In genomic region chr9:100415328-100415979, GRCm38 (mm10) we compare ENCODE assay signal across 8 mouse cellular contexts.
A peak's percentile ranks its signal among the peaks of the same experiment; 100 is the strongest.
DNase-seq lines count a peak whose midpoint lies in the region; ATAC-seq and TF ChIP-seq lines count a peak whose summit lies in the region.

No protein-coding gene starts in this region.

- no peaks in the 10 kb centered on the region for H3K27me3 ChIP-seq in midbrain, embryonic 11.5 days (ENCODE audit: control insufficient read depth, insufficient read depth, low read length)
- no peaks in the 10 kb centered on the region for H3K27me3 ChIP-seq in midbrain, embryonic 10.5 days (ENCODE audit: low read depth, poor library complexity, severe bottlenecking)
- no peaks in the 10 kb centered on the region for H3K27me3 ChIP-seq in forebrain, embryonic 15.5 days
- no peaks in the 10 kb centered on the region for H3K27me3 ChIP-seq in kidney, postnatal 0 days (ENCODE audit: insufficient read depth, low read length)
- H3K27me3 ChIP-seq in stomach, postnatal 0 days (ENCODE audit: control insufficient read depth, insufficient read depth, low read length): no peaks in the 10 kb centered on the region

- no peak overlapping the region for H3K27ac ChIP-seq in midbrain, embryonic 11.5 days (ENCODE audit: low read depth, low read length)
- no peak overlapping the region for H3K27ac ChIP-seq in midbrain, embryonic 10.5 days (replicated peaks)
- H3K27ac ChIP-seq in forebrain, embryonic 15.5 days (replicated peaks): no peak overlapping the region
- no peak overlapping the region for H3K27ac ChIP-seq in kidney, postnatal 0 days
- no peak overlapping the region for H3K27ac ChIP-seq in stomach, postnatal 0 days (replicated peaks)

- no peak overlapping the region for H3K4me3 ChIP-seq in midbrain, embryonic 11.5 days (ENCODE audit: low read depth, low read length)
- H3K4me3 ChIP-seq in midbrain, embryonic 10.5 days: no peak overlapping the region
- no peak overlapping the region for H3K4me3 ChIP-seq in forebrain, embryonic 15.5 days
- no peak overlapping the region for H3K4me3 ChIP-seq in kidney, postnatal 0 days (replicated peaks; ENCODE audit: low read depth, low read length)
- H3K4me3 ChIP-seq in lung, adult 2 months (replicated peaks; ENCODE audit: extremely low read depth, low read depth, low read length): no peak overlapping the region
- no peak overlapping the region for H3K4me3 ChIP-seq in stomach, postnatal 0 days (ENCODE audit: low read depth, low read length)

- no peaks in the 10 kb centered on the region for H3K36me3 ChIP-seq in midbrain, embryonic 11.5 days (ENCODE audit: control insufficient read depth, insufficient read depth, low read length)
- no peaks in the 10 kb centered on the region for H3K36me3 ChIP-seq in midbrain, embryonic 10.5 days
- H3K36me3 ChIP-seq in forebrain, embryonic 15.5 days: no peaks in the 10 kb centered on the region
- no peaks in the 10 kb centered on the region for H3K36me3 ChIP-seq in kidney, postnatal 0 days (ENCODE audit: insufficient read depth, low read length)
- no peaks in the 10 kb centered on the region for H3K36me3 ChIP-seq in stomach, postnatal 0 days (ENCODE audit: control insufficient read depth, insufficient read depth, low read length)

- peaks cover 6% of the 10 kb centered on the region for H3K4me1 ChIP-seq in midbrain, embryonic 11.5 days (ENCODE audit: control insufficient read depth, insufficient read depth, low read length)
- peaks cover 15% of the 10 kb centered on the region for H3K4me1 ChIP-seq in midbrain, embryonic 10.5 days
- H3K4me1 ChIP-seq in forebrain, embryonic 15.5 days: peaks cover 24% of the 10 kb centered on the region
- H3K4me1 ChIP-seq in kidney, postnatal 0 days (replicated peaks; ENCODE audit: insufficient read depth, low read length): no peaks in the 10 kb centered on the region
- H3K4me1 ChIP-seq in lung, adult 2 months (ENCODE audit: control insufficient read depth, insufficient read depth, low read length): no peaks in the 10 kb centered on the region
- no peaks in the 10 kb centered on the region for H3K4me1 ChIP-seq in stomach, postnatal 0 days (replicated peaks; ENCODE audit: control insufficient read depth, insufficient read depth)

- 63% methylated on average over 7 of the region's 7 CpGs for WGBS in midbrain, embryonic 11.5 days
- 86% methylated on average over 7 of the region's 7 CpGs for WGBS in midbrain, embryonic 10.5 days
- WGBS in forebrain, embryonic 15.5 days: 9% methylated on average over 7 of the region's 7 CpGs
- WGBS in kidney, postnatal 0 days: 33% methylated on average over 7 of the region's 7 CpGs
- WGBS in lung, adult 2 months: 30% methylated on average over 7 of the region's 7 CpGs
- WGBS in stomach, postnatal 0 days: 48% methylated on average over 7 of the region's 7 CpGs

- H3K9me3 ChIP-seq in midbrain, embryonic 11.5 days (ENCODE audit: control insufficient read depth, low read length): no peaks in the 10 kb centered on the region
- H3K9me3 ChIP-seq in midbrain, embryonic 10.5 days (replicated peaks): no peaks in the 10 kb centered on the region
- no peaks in the 10 kb centered on the region for H3K9me3 ChIP-seq in forebrain, embryonic 15.5 days
- no peaks in the 10 kb centered on the region for H3K9me3 ChIP-seq in kidney, postnatal 0 days (replicated peaks; ENCODE audit: low read length)
- H3K9me3 ChIP-seq in stomach, postnatal 0 days (ENCODE audit: control insufficient read depth, low read length): no peaks in the 10 kb centered on the region

- peak; percentile 55; the same call in 1 of the 2 replicates for ATAC-seq in midbrain, embryonic 11.5 days (ENCODE audit: low FRiP score)
- ATAC-seq in forebrain, embryonic 15.5 days (replicated peaks): peak; percentile 93
- no peak for ATAC-seq in kidney, postnatal 0 days (replicated peaks; ENCODE audit: low FRiP score, low read depth)
- no peak for ATAC-seq in stomach, postnatal 0 days (ENCODE audit: low FRiP score, low TSS enrichment)

- no peak for TF ChIP-seq CTCF in kidney, postnatal 0 days (IDR thresholded peaks at IDR 0.05; ENCODE audit: low read depth)
- TF ChIP-seq CTCF in lung, adult 2 months (IDR thresholded peaks at IDR 0.05; ENCODE audit: insufficient read depth, low read length): no peak
- TF ChIP-seq CTCF in stomach, postnatal 0 days (IDR thresholded peaks at IDR 0.05; ENCODE audit: low read depth): no peak

- no peak for DNase-seq in midbrain, embryonic 11.5 days (ENCODE audit: low spot score, missing footprints)
- DNase-seq in midbrain, embryonic 10.5 days (ENCODE audit: low spot score): no peak
- peak; percentile 54 for DNase-seq in kidney, postnatal 0 days (ENCODE audit: low spot score)
- peak; percentile 13 for DNase-seq in lung, adult 2 months
- peak; percentile 17 for DNase-seq in stomach, postnatal 0 days (ENCODE audit: low spot score)
- DNase-seq in gastrocnemius, adult 8-10 months (ENCODE audit: low spot score in 2 of 2): no peak
- DNase-seq in heart, adult 9 months (ENCODE audit: low spot score in 2 of 2): no peak

- no peak overlapping the region for H3K4me2 ChIP-seq in midbrain, embryonic 11.5 days
- H3K4me2 ChIP-seq in forebrain, embryonic 15.5 days (replicated peaks): no peak overlapping the region
- H3K4me2 ChIP-seq in kidney, postnatal 0 days (ENCODE audit: low read length): no peak overlapping the region
- no peak overlapping the region for H3K4me2 ChIP-seq in stomach, postnatal 0 days (replicated peaks; ENCODE audit: low read depth)

- H3K9ac ChIP-seq in midbrain, embryonic 11.5 days (ENCODE audit: low read length): no peak overlapping the region
- H3K9ac ChIP-seq in forebrain, embryonic 15.5 days (replicated peaks): no peak overlapping the region
- H3K9ac ChIP-seq in kidney, postnatal 0 days (ENCODE audit: low read depth, low read length): no peak overlapping the region
- H3K9ac ChIP-seq in stomach, postnatal 0 days (ENCODE audit: low read length): no peak overlapping the region

- no peak for TF ChIP-seq EP300 in stomach, postnatal 0 days (optimal IDR thresholded peaks at IDR 0.05)

- no peak for TF ChIP-seq POLR2A in lung, adult 2 months (IDR thresholded peaks at IDR 0.05; ENCODE audit: borderline replicate concordance, extremely low read depth, low read depth, low read length)

Comparison
In these comparisons a context has a peak if more than half of its experiments do, and no peak if none do; other contexts are left out.
1. ATAC-seq: peak in midbrain, embryonic 11.5 days (single experiment) and forebrain, embryonic 15.5 days (single experiment); none in kidney, postnatal 0 days (single experiment) and stomach, postnatal 0 days (single experiment).
2. DNase-seq: peak in kidney, postnatal 0 days (single experiment), lung, adult 2 months (single experiment) and stomach, postnatal 0 days (single experiment); none in midbrain, embryonic 11.5 days (single experiment), midbrain, embryonic 10.5 days (single experiment), gastrocnemius, adult 8-10 months (0 of 2) and heart, adult 9 months (0 of 2).